Mouse (Mus musculus): ENCODE results near the gene Inpp4a. TPM values are rescaled to one million over a fixed set of nuclear protein-coding genes. Genes with fewer than 3 reads are reported as not detected.

The Inpp4a gene
- polyA plus RNA-seq, 1 experiment from 2014 or later = 35.1 TPM

- no peaks in the 10 kb centered on the region for H3K36me3 ChIP-seq (ENCODE audit: poor library complexity, severe bottlenecking)
- ATAC-seq = no peak
- no peak overlapping the region for H3K9ac ChIP-seq
- no peak overlapping the region for H3K27ac ChIP-seq
- no peak overlapping the region for H3K4me3 ChIP-seq
- no peaks in the 10 kb centered on the region for H3K27me3 ChIP-seq
- H3K4me1 ChIP-seq = peaks cover 18% of the 10 kb centered on the region
- 92% methylated on average over 3 of the region's 3 CpGs for WGBS
- no peak overlapping the region for H3K4me2 ChIP-seq
- no peaks in the 10 kb centered on the region for H3K9me3 ChIP-seq (replicated peaks)
Measured at GRCm38 (mm10) chr1:37302801-37303200, 3.1 kb downstream of the Inpp4a start.

- Histone ChIP-seq H3K9me3 (replicated peaks) (no peaks in the 10 kb centered on the region), H3K9ac (no peak overlapping the region), H3K4me3 (no peak overlapping the region), H3K4me1 (peaks cover 12% of the 10 kb centered on the region; the same call in 1 of the 2 replicates), H3K27ac (no peak overlapping the region), H3K27me3 (no peaks in the 10 kb centered on the region), H3K36me3 (ENCODE audit: poor library complexity, severe bottlenecking) (no peaks in the 10 kb centered on the region), H3K4me2 (no peak overlapping the region)
- no peak for ATAC-seq
- WGBS = 82% methylated on average over 9 of the region's 9 CpGs
Measured at GRCm38 (mm10) chr1:37305691-37306287, 6.1 kb downstream of the Inpp4a start.

GRCm38 (mm10) chr1:37307586-37307985, 7.9 kb downstream of the Inpp4a start:
- H3K9ac ChIP-seq = no peak overlapping the region
- WGBS = 83% methylated on average over 2 of the region's 2 CpGs
- no peak overlapping the region for H3K4me3 ChIP-seq
- no peak overlapping the region for H3K27ac ChIP-seq
- H3K9me3 ChIP-seq (replicated peaks) = no peaks in the 10 kb centered on the region
- no peak overlapping the region for H3K4me2 ChIP-seq
- ATAC-seq = no peak
- no peaks in the 10 kb centered on the region for H3K27me3 ChIP-seq
- H3K36me3 ChIP-seq (ENCODE audit: poor library complexity, severe bottlenecking) = no peaks in the 10 kb centered on the region
- 0 out of 2 replicates have a peak, but pooled peaks cover 4% of the 10 kb centered on the region for H3K4me1 ChIP-seq

- H3K27me3 ChIP-seq = no peaks in the 10 kb centered on the region
- H3K9me3 ChIP-seq (replicated peaks) = no peaks in the 10 kb centered on the region
- no peaks in the 10 kb centered on the region for H3K36me3 ChIP-seq (ENCODE audit: poor library complexity, severe bottlenecking)
- 0 out of 2 replicates have a peak, but pooled peaks cover 4% of the 10 kb centered on the region for H3K4me1 ChIP-seq
- no peak overlapping the region for H3K27ac ChIP-seq
- H3K9ac ChIP-seq = no peak overlapping the region
- H3K4me2 ChIP-seq = no peak overlapping the region
- no peak for ATAC-seq
- no peak overlapping the region for H3K4me3 ChIP-seq
- WGBS = 89% methylated on average over 7 of the region's 8 CpGs
Measured at GRCm38 (mm10) chr1:37308021-37308742, 8.5 kb downstream of the Inpp4a start.

- Histone ChIP-seq H3K4me1 (no peaks in the 10 kb centered on the region), H3K36me3 (ENCODE audit: poor library complexity, severe bottlenecking) (no peaks in the 10 kb centered on the region), H3K9me3 (replicated peaks) (no peaks in the 10 kb centered on the region), H3K4me2 (no peak overlapping the region), H3K27me3 (no peaks in the 10 kb centered on the region), H3K9ac (no peak overlapping the region), H3K27ac (no peak overlapping the region), H3K4me3 (no peak overlapping the region)
- no peak for ATAC-seq
- 97% methylated on average over 3 of the region's 3 CpGs for WGBS
Measured at GRCm38 (mm10) chr1:37308743-37309100, 9.1 kb downstream of the Inpp4a start.

- H3K27ac ChIP-seq = no peak overlapping the region
- ATAC-seq = no peak
- no peaks in the 10 kb centered on the region for H3K9me3 ChIP-seq (replicated peaks)
- WGBS = 96% methylated on average over 4 of the region's 4 CpGs
- no peaks in the 10 kb centered on the region for H3K36me3 ChIP-seq (ENCODE audit: poor library complexity, severe bottlenecking)
- no peaks in the 10 kb centered on the region for H3K27me3 ChIP-seq
- no peak overlapping the region for H3K4me3 ChIP-seq
- H3K4me2 ChIP-seq = no peak overlapping the region
- no peak overlapping the region for H3K9ac ChIP-seq
- no peaks in the 10 kb centered on the region for H3K4me1 ChIP-seq
Measured at GRCm38 (mm10) chr1:37309939-37310515, 10.4 kb downstream of the Inpp4a start.

- Histone ChIP-seq H3K27me3 (no peaks in the 10 kb centered on the region), H3K36me3 (ENCODE audit: poor library complexity, severe bottlenecking) (no peaks in the 10 kb centered on the region), H3K4me1 (no peaks in the 10 kb centered on the region), H3K9me3 (replicated peaks) (no peaks in the 10 kb centered on the region), H3K4me3 (no peak overlapping the region), H3K27ac (no peak overlapping the region), H3K9ac (no peak overlapping the region), H3K4me2 (no peak overlapping the region)
- WGBS = 67% methylated on average over 7 of the region's 7 CpGs
- ATAC-seq = no peak
Measured at GRCm38 (mm10) chr1:37314338-37314737, 14.7 kb downstream of the Inpp4a start.

GRCm38 (mm10) chr1:37317644-37318285, 18.1 kb downstream of the Inpp4a start:
- H3K4me1 ChIP-seq = no peaks in the 10 kb centered on the region
- no peak for ATAC-seq
- H3K4me2 ChIP-seq = no peak overlapping the region
- no peaks in the 10 kb centered on the region for H3K9me3 ChIP-seq (replicated peaks)
- no peaks in the 10 kb centered on the region for H3K27me3 ChIP-seq
- H3K9ac ChIP-seq = no peak overlapping the region
- no peak overlapping the region for H3K27ac ChIP-seq
- WGBS = 83% methylated on average over 7 of the region's 7 CpGs
- H3K36me3 ChIP-seq (ENCODE audit: poor library complexity, severe bottlenecking) = no peaks in the 10 kb centered on the region
- no peak overlapping the region for H3K4me3 ChIP-seq

- H3K4me3 ChIP-seq = no peak overlapping the region
- no peaks in the 10 kb centered on the region for H3K9me3 ChIP-seq (replicated peaks)
- no peak overlapping the region for H3K9ac ChIP-seq
- 94% methylated on average over 2 of the region's 2 CpGs for whole genome bisulfite sequencing
- H3K27me3 ChIP-seq = no peaks in the 10 kb centered on the region
- H3K4me2 ChIP-seq = no peak overlapping the region
- H3K36me3 ChIP-seq (ENCODE audit: poor library complexity, severe bottlenecking) = no peaks in the 10 kb centered on the region
- ATAC-seq = no peak
- no peaks in the 10 kb centered on the region for H3K4me1 ChIP-seq
- no peak overlapping the region for H3K27ac ChIP-seq
Measured at GRCm38 (mm10) chr1:37318558-37318957, 18.9 kb downstream of the Inpp4a start.

GRCm38 (mm10) chr1:37322690-37323089, 23.0 kb downstream of the Inpp4a start:
- Histone ChIP-seq H3K4me1 (no peaks in the 10 kb centered on the region), H3K9ac (no peak overlapping the region), H3K36me3 (ENCODE audit: poor library complexity, severe bottlenecking) (no peaks in the 10 kb centered on the region), H3K4me2 (no peak overlapping the region), H3K9me3 (replicated peaks) (no peaks in the 10 kb centered on the region), H3K27ac (no peak overlapping the region), H3K27me3 (no peaks in the 10 kb centered on the region), H3K4me3 (no peak overlapping the region)
- ATAC-seq = no peak
- WGBS = 100% methylated on average over 2 of the region's 2 CpGs

GRCm38 (mm10) chr1:37323208-37323607, 23.5 kb downstream of the Inpp4a start:
- Histone ChIP-seq H3K4me2 (no peak overlapping the region), H3K9ac (no peak overlapping the region), H3K27me3 (no peaks in the 10 kb centered on the region), H3K27ac (no peak overlapping the region), H3K36me3 (ENCODE audit: poor library complexity, severe bottlenecking) (no peaks in the 10 kb centered on the region), H3K4me1 (no peaks in the 10 kb centered on the region), H3K9me3 (replicated peaks) (no peaks in the 10 kb centered on the region), H3K4me3 (no peak overlapping the region)
- 94% methylated on average over 4 of the region's 4 CpGs for WGBS
- no peak for ATAC-seq

GRCm38 (mm10) chr1:37324569-37324968, 24.9 kb downstream of the Inpp4a start:
- H3K27ac ChIP-seq = no peak overlapping the region
- ATAC-seq = no peak
- H3K4me2 ChIP-seq = no peak overlapping the region
- H3K27me3 ChIP-seq = no peaks in the 10 kb centered on the region
- WGBS = 43% methylated on average over 5 of the region's 5 CpGs
- no peaks in the 10 kb centered on the region for H3K4me1 ChIP-seq
- no peak overlapping the region for H3K9ac ChIP-seq
- no peaks in the 10 kb centered on the region for H3K9me3 ChIP-seq (replicated peaks)
- H3K4me3 ChIP-seq = no peak overlapping the region
- H3K36me3 ChIP-seq (ENCODE audit: poor library complexity, severe bottlenecking) = 0 out of 2 replicates have a peak, but pooled peaks cover 5% of the 10 kb centered on the region

Measured in forebrain, embryonic 13.5 days (tissue).